Mouse (Mus musculus) myocyte (in vitro differentiated cells): Measurements from ENCODE around the gene Uba2. TPM values are rescaled to one million over a fixed set of nuclear protein-coding genes. Genes with fewer than 3 reads are reported as not detected.

ENCODE experiments used
- H3K27me3 ChIP-seq: one replicate; pipeline ENCODE4 v1.6.1; 2011; ENCODE audit not compliant: control insufficient read depth, insufficient read depth, insufficient read length
- H3K36me3 ChIP-seq: one replicate; pipeline ENCODE4 v1.6.1; 2011; ENCODE audit not compliant: control insufficient read depth, insufficient read depth
- H3K4me2 ChIP-seq: one replicate; pipeline ENCODE4 v1.6.1; 2011; ENCODE audit warnings: low read depth, control low read depth
- H3K4me3 ChIP-seq: one replicate; pipeline ENCODE4 v1.5.1; 2011; ENCODE audit warnings: mild to moderate bottlenecking, control low read depth, moderate library complexity
- H3K79me2 ChIP-seq: one replicate; pipeline ENCODE4 v1.6.1; 2011; ENCODE audit not compliant: control insufficient read depth, insufficient read depth
- H3ac ChIP-seq: one replicate; pipeline ENCODE4 v1.6.1; 2011; ENCODE audit not compliant: control insufficient read depth, insufficient read length
- CEBPB ChIP-seq: IDR thresholded peaks from 2 replicates; pipeline ENCODE4 v1.6.1; 2011; ENCODE audit warnings: mild to moderate bottlenecking, moderate library complexity; ENCODE audit not compliant: poor library complexity, insufficient read depth, severe bottlenecking
- E2F4 ChIP-seq: IDR thresholded peaks from one replicate; pipeline ENCODE4 v1.6.1; 2011; ENCODE audit warnings: mild to moderate bottlenecking, control low read depth, moderate library complexity; ENCODE audit not compliant: insufficient read depth
- MAX ChIP-seq: IDR thresholded peaks from one replicate; pipeline ENCODE4 v1.6.1; 2011; ENCODE audit warnings: low read depth, mild to moderate bottlenecking, control low read depth
- MYOD1 ChIP-seq, 3 experiments: IDR thresholded peaks; one replicate each; pipeline ENCODE4 v1.6.1; 2011; ENCODE audit warnings: control low read depth in 2 of 3, low read depth in 2 of 3, mild to moderate bottlenecking in 2 of 3, moderate library complexity in 1 of 3; ENCODE audit not compliant: insufficient read length in 2 of 3, control insufficient read depth in 1 of 3
- MYOG ChIP-seq, 3 experiments: IDR thresholded peaks; one replicate each; pipeline ENCODE4 v1.6.1; 2011; ENCODE audit warnings: control low read depth in 2 of 3, low read depth in 2 of 3, mild to moderate bottlenecking in 2 of 3; ENCODE audit not compliant: insufficient read length in 2 of 3, control insufficient read depth in 1 of 3, insufficient read depth in 1 of 3
- POLR2A ChIP-seq: IDR thresholded peaks from one replicate; pipeline ENCODE4 v1.6.1; 2011; ENCODE audit warnings: low read depth, mild to moderate bottlenecking, control low read depth, moderate library complexity; ENCODE audit not compliant: insufficient read length
- POLR2AphosphoS2 ChIP-seq: IDR thresholded peaks from one replicate; pipeline ENCODE4 v1.6.1; 2011; ENCODE audit warnings: low read depth, control low read depth; ENCODE audit not compliant: insufficient read length
- REST ChIP-seq: IDR thresholded peaks from one replicate; pipeline ENCODE4 v1.6.1; 2011; ENCODE audit warnings: mild to moderate bottlenecking, control low read depth, moderate library complexity; ENCODE audit not compliant: insufficient read depth, insufficient read length
- SRF ChIP-seq: IDR thresholded peaks from one replicate; pipeline ENCODE4 v1.6.1; 2011; ENCODE audit warnings: low read depth; ENCODE audit not compliant: control insufficient read depth, insufficient read length
- TCF12 ChIP-seq: IDR thresholded peaks from one replicate; pipeline ENCODE4 v1.6.1; 2011; ENCODE audit warnings: mild to moderate bottlenecking, control low read depth; ENCODE audit not compliant: poor library complexity, insufficient read depth, severe bottlenecking
- TCF3 ChIP-seq: IDR thresholded peaks from one replicate; pipeline ENCODE4 v1.6.1; 2011; ENCODE audit warnings: low read depth, control low read depth; ENCODE audit not compliant: insufficient read length
- USF1 ChIP-seq: IDR thresholded peaks from one replicate; pipeline ENCODE4 v1.6.1; 2011; ENCODE audit warnings: low read depth, mild to moderate bottlenecking, control low read depth, moderate library complexity
- polyA plus RNA-seq: library from polyadenylated mRNA; unstranded; fragments of >200 nt; fragmentation: generic; extraction: Trizol; gene quantifications from one replicate; pipeline ENCODE4 v1.2.1, GENCODE M21; 2012; ENCODE audit warnings: missing spikeins

Uba2 gene
- polyA plus RNA-seq, 1 experiment: 48.7 TPM

DNA sequence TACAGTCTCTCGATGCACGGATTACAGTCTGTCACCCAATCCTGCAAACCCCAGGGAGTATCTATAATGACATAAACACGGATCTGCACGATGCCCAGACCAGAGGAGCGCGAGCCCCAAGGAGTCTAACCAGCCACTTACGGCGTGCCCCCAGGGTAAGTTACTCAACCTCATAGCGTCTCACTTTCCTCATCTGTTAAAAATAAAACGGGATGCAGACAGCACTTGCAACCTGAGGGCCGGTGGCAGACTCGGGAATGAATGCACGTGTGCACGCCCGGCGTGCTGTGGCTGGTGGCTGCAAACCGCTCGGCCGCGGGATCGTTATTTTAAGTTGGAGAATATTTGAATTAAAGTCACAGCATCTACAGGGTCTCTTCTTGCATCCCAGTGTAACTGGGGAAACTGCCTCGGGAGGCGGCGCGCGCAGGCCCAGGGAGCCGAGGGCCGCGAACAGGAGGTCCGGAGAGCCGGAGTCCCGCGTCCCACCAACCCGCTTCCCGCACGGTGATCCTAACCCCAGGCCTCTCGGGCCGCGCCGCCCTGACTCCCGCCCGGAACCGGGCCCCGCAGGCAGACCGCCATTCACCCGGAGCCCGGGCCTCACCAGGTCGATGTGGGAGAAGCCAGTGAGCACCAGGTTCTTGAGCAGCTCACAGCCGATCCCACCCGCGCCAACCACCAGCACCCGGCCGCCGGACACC lies 1.5 kb downstream of the Uba2 start:
- H3K36me3 ChIP-seq: peaks cover 24% of the 10 kb centered on the region
- H3K4me2 ChIP-seq: peak overlapping the region; percentile 78
- peak overlapping the region; percentile 75 for H3ac ChIP-seq
- no peak for TF ChIP-seq MYOG (IDR thresholded peaks at IDR 0.05; ENCODE audit: control insufficient read depth in 1 of 3, insufficient read depth in 1 of 3, insufficient read length in 2 of 3, low read depth in 2 of 3)
- no peak for TF ChIP-seq TCF3
- TF ChIP-seq REST: no peak
- no peak for TF ChIP-seq MAX
- no peak for TF ChIP-seq SRF
- no peak for TF ChIP-seq TCF12
- no peak for TF ChIP-seq USF1
- no peak for TF ChIP-seq MYOD1 (IDR thresholded peaks at IDR 0.05; ENCODE audit: control insufficient read depth in 1 of 3, insufficient read length in 2 of 3, low read depth in 2 of 3)
- TF ChIP-seq POLR2AphosphoS2: no peak
- no peak for TF ChIP-seq E2F4
- TF ChIP-seq CEBPB: no peak
- H3K79me2 ChIP-seq: peaks cover 36% of the 10 kb centered on the region
- H3K4me3 ChIP-seq: peak overlapping the region; percentile 57
- no peaks in the 10 kb centered on the region for H3K27me3 ChIP-seq

DNA sequence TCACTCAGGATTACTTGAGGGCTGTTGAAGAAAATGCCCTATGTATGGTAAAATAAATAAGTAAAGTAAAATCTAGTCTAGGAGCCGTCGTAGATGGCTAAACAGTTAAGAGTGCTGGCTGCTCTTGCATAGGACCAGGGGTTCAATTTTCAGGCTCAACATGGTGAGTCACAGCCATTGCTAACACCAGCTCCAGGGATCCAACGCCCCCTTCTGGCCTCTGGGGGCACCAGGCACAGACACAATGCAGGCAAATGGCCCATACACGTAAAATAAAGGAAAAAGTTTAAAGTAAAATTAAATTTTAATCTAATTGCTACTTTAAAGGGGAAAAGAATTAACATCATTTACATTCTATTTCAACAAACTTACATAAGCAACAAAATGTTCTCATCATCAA lies 2.5 kb downstream of the Uba2 start:
- Histone ChIP-seq H3K4me3 (peak overlapping the region; percentile 57), H3ac (no peak overlapping the region), H3K27me3 (no peaks in the 10 kb centered on the region), H3K4me2 (peak overlapping the region; percentile 78), H3K36me3 (peaks cover 30% of the 10 kb centered on the region), H3K79me2 (peaks cover 36% of the 10 kb centered on the region)
- TF ChIP-seq SRF: no peak
- TF ChIP-seq POLR2A: no peak
- TF ChIP-seq E2F4: no peak
- TF ChIP-seq TCF3: no peak
- TF ChIP-seq CEBPB: no peak
- TF ChIP-seq POLR2AphosphoS2: no peak
- no peak for TF ChIP-seq TCF12
- no peak for TF ChIP-seq USF1
- TF ChIP-seq REST: no peak
- TF ChIP-seq MYOG (IDR thresholded peaks at IDR 0.05; ENCODE audit: control insufficient read depth in 1 of 3, insufficient read depth in 1 of 3, insufficient read length in 2 of 3, low read depth in 2 of 3): no peak
- no peak for TF ChIP-seq MAX

DNA sequence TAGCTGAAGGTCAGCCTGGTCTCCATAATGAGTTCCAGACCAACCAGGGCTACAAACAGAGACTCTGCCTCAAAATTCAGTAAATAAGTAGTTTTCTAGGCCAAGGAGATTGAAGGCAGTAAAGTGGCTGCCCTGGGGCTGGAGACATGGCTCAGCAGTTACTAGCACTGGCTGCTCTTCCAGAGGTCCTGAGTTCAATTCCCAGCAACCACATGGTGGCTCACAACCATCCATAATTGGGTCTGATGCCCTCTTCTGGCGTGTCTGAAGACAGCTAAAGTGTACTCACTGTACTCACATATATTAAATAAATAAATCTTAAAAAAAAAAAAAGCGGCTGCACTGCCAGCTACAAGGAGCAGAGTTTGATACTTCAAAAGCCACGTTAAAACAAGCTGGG lies 3.4 kb downstream of the Uba2 start:
- H3ac ChIP-seq: no peak overlapping the region
- no peaks in the 10 kb centered on the region for H3K27me3 ChIP-seq
- peaks cover 36% of the 10 kb centered on the region for H3K79me2 ChIP-seq
- no peak overlapping the region for H3K4me2 ChIP-seq
- peaks cover 38% of the 10 kb centered on the region for H3K36me3 ChIP-seq
- TF ChIP-seq SRF: no peak
- TF ChIP-seq POLR2A: no peak
- no peak for TF ChIP-seq TCF12
- no peak for TF ChIP-seq MYOG (IDR thresholded peaks at IDR 0.05; ENCODE audit: control insufficient read depth in 1 of 3, insufficient read depth in 1 of 3, insufficient read length in 2 of 3, low read depth in 2 of 3)
- H3K4me3 ChIP-seq: peak overlapping the region; percentile 57

DNA sequence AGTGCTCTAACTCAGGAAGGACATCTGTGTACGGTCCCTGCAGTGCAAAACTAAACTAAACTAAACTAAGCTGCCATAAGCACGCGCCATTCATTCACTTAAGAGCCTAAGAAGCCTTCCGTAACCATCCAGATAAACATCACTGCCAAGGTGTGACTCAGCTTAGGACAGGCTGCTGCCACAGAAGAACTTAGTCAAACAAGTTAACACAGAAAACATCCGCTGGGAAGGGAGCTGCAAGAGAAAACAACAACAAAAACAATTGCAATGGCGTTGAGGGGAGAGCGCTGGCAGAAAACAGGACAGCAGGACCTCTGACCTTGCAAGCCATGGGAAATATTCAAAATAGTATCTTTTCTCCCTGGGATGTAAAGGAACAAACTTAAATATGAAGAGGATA lies 4.7 kb downstream of the Uba2 start:
- Histone ChIP-seq H3K27me3 (no peaks in the 10 kb centered on the region), H3K79me2 (peaks cover 36% of the 10 kb centered on the region), H3K4me2 (no peak overlapping the region), H3K36me3 (peaks cover 49% of the 10 kb centered on the region), H3ac (no peak overlapping the region), H3K4me3 (no peak overlapping the region)
- no peak for TF ChIP-seq POLR2AphosphoS2
- no peak for TF ChIP-seq MYOG (IDR thresholded peaks at IDR 0.05; ENCODE audit: control insufficient read depth in 1 of 3, insufficient read depth in 1 of 3, insufficient read length in 2 of 3, low read depth in 2 of 3)
- TF ChIP-seq MYOD1 (IDR thresholded peaks at IDR 0.05; ENCODE audit: control insufficient read depth in 1 of 3, insufficient read length in 2 of 3, low read depth in 2 of 3): no peak
- no peak for TF ChIP-seq SRF
- no peak for TF ChIP-seq REST
- no peak for TF ChIP-seq USF1

- no peaks in the 10 kb centered on the region for H3K79me2 ChIP-seq
- no peak overlapping the region for H3K4me3 ChIP-seq
- no peak for TF ChIP-seq TCF3
- no peak for TF ChIP-seq E2F4
- TF ChIP-seq CEBPB: no peak
- H3K4me2 ChIP-seq: no peak overlapping the region
- no peaks in the 10 kb centered on the region for H3K27me3 ChIP-seq
- no peak overlapping the region for H3ac ChIP-seq
- peaks cover 69% of the 10 kb centered on the region for H3K36me3 ChIP-seq
Measured at GRCm38 (mm10) chr7:34159167-34159566, 10.2 kb downstream of the Uba2 start.
